Mouse (Mus musculus): ENCODE data around the gene Syap1. TPM values are rescaled to one million over a fixed set of nuclear protein-coding genes. Genes with fewer than 3 reads are reported as not detected.
A peak's percentile ranks its signal among the peaks of the same experiment; 100 is the strongest.

The Syap1 gene
- polyA plus RNA-seq (2015; fragmentation: Nextera tagmentation; extraction: Ambion mirVana) = 31.3 and 35.1 TPM in 2 replicates

- Histone ChIP-seq H3K27ac (ENCODE audit: low read length) (peak within 1 kb of the TSS; percentile 57), H3K4me1 (ENCODE audit: control insufficient read depth, insufficient read depth, low read length) (no peaks in the 10 kb centered on the region), H3K27me3 (replicated peaks; ENCODE audit: control insufficient read depth, insufficient read depth, low read length) (no peaks in the 10 kb centered on the region), H3K36me3 (ENCODE audit: control insufficient read depth, insufficient read depth, low read length) (no peaks in the 10 kb centered on the region), H3K4me3 (ENCODE audit: low read length) (peak within 1 kb of the TSS; percentile 70), H3K9me3 (ENCODE audit: control insufficient read depth, low read length) (no peaks in the 10 kb centered on the region), H3K9ac (ENCODE audit: low read depth, low read length) (peak within 1 kb of the TSS; percentile 82), H3K4me2 (ENCODE audit: low read depth, low read length) (peak within 1 kb of the TSS; percentile 58)
- peak; percentile 96 for ATAC-seq
- whole genome bisulfite sequencing = 14% methylated on average over 43 of the region's 47 CpGs
Observed at GRCm38 (mm10) chrX:162887931-162888511, at the start of gene Syap1. Syap1 (minus strand) TSS chrX:162888447.

GRCm38 (mm10) chrX:162931467-162931866 lies 43.2 kb upstream of the Syap1 start:
- H3K9ac ChIP-seq (ENCODE audit: low read depth, low read length) = no peak overlapping the region
- no peak overlapping the region for H3K4me2 ChIP-seq (ENCODE audit: low read depth, low read length)
- H3K27ac ChIP-seq (ENCODE audit: low read length) = no peak overlapping the region
- H3K4me3 ChIP-seq (ENCODE audit: low read length) = no peak overlapping the region
- 86% methylated on average over 2 of the region's 2 CpGs for WGBS
- H3K9me3 ChIP-seq (ENCODE audit: control insufficient read depth, low read length) = no peaks in the 10 kb centered on the region
- no peaks in the 10 kb centered on the region for H3K4me1 ChIP-seq (ENCODE audit: control insufficient read depth, insufficient read depth, low read length)
- H3K27me3 ChIP-seq (replicated peaks; ENCODE audit: control insufficient read depth, insufficient read depth, low read length) = no peaks in the 10 kb centered on the region
- H3K36me3 ChIP-seq (ENCODE audit: control insufficient read depth, insufficient read depth, low read length) = no peaks in the 10 kb centered on the region; the same call in 1 of the 2 replicates
- ATAC-seq = no peak

GRCm38 (mm10) chrX:162921487-162922125 lies 33.4 kb upstream of the Syap1 start:
- no peaks in the 10 kb centered on the region for H3K27me3 ChIP-seq (replicated peaks; ENCODE audit: control insufficient read depth, insufficient read depth, low read length)
- H3K9ac ChIP-seq (ENCODE audit: low read depth, low read length) = no peak overlapping the region
- ATAC-seq = no peak
- H3K4me1 ChIP-seq (ENCODE audit: control insufficient read depth, insufficient read depth, low read length) = no peaks in the 10 kb centered on the region
- no peak overlapping the region for H3K4me3 ChIP-seq (ENCODE audit: low read length)
- H3K4me2 ChIP-seq (ENCODE audit: low read depth, low read length) = no peak overlapping the region
- 69% methylated on average over 8 of the region's 8 CpGs for WGBS
- H3K36me3 ChIP-seq (ENCODE audit: control insufficient read depth, insufficient read depth, low read length) = no peaks in the 10 kb centered on the region
- no peak overlapping the region for H3K27ac ChIP-seq (ENCODE audit: low read length)
- no peaks in the 10 kb centered on the region for H3K9me3 ChIP-seq (ENCODE audit: control insufficient read depth, low read length)

DNA sequence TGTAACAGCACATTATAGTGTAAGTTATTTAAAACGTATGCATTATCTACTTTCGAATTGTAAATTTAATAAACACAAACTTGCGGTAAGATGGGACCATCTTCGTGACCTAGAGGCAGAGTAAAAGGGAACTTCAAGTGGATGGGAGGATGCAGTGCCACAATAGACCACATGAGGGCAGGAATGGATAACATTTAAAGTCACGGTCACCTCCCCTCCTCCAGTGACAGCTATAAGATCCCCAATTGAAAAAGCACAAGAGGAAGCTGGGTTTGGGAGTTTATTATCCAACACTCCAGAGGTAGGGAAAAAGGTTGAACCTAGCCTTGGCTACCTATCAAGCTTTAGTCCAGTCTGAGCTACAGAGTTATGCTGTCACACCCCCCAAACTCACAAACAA lies 27.4 kb upstream of the Syap1 start:
- Histone ChIP-seq H3K4me2 (ENCODE audit: low read depth, low read length) (no peak overlapping the region), H3K4me1 (ENCODE audit: control insufficient read depth, insufficient read depth, low read length) (no peaks in the 10 kb centered on the region), H3K36me3 (ENCODE audit: control insufficient read depth, insufficient read depth, low read length) (peaks cover 3% of the 10 kb centered on the region; the same call in 1 of the 2 replicates), H3K4me3 (ENCODE audit: low read length) (no peak overlapping the region), H3K9ac (ENCODE audit: low read depth, low read length) (no peak overlapping the region), H3K9me3 (ENCODE audit: control insufficient read depth, low read length) (no peaks in the 10 kb centered on the region), H3K27ac (ENCODE audit: low read length) (no peak overlapping the region), H3K27me3 (replicated peaks; ENCODE audit: control insufficient read depth, insufficient read depth, low read length) (no peaks in the 10 kb centered on the region)
- ATAC-seq = no peak
- WGBS = 35% methylated on average over 5 of the region's 5 CpGs

GRCm38 (mm10) chrX:162913651-162914050 lies 25.4 kb upstream of the Syap1 start:
- ATAC-seq = no peak
- Histone ChIP-seq H3K27ac (ENCODE audit: low read length) (no peak overlapping the region), H3K4me2 (ENCODE audit: low read depth, low read length) (no peak overlapping the region), H3K4me3 (ENCODE audit: low read length) (no peak overlapping the region), H3K4me1 (ENCODE audit: control insufficient read depth, insufficient read depth, low read length) (no peaks in the 10 kb centered on the region), H3K36me3 (ENCODE audit: control insufficient read depth, insufficient read depth, low read length) (peaks cover 4% of the 10 kb centered on the region; the same call in 1 of the 2 replicates), H3K9me3 (ENCODE audit: control insufficient read depth, low read length) (no peaks in the 10 kb centered on the region), H3K9ac (ENCODE audit: low read depth, low read length) (no peak overlapping the region), H3K27me3 (replicated peaks; ENCODE audit: control insufficient read depth, insufficient read depth, low read length) (no peaks in the 10 kb centered on the region)
- WGBS = 96% methylated on average over 3 of the region's 3 CpGs

DNA sequence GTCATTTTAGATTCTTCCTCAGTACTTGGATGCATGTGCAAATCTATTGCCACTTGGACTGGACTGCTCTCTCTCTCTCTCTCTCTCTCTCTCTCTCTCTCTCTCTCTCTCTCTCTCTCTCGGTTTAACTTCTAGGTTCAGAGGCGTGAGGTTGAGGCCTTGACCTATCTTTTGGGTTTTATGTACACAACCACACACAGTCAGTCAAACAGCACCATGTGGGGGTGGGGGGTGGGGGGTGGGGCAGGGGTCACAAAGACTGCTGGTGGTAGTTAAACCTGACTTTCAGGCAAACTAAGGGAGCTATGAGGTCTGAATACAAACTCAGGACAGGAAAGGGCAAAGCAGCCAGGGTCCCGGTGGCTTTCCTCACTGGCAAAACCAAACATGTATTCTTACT lies 19.3 kb upstream of the Syap1 start:
- H3K27ac ChIP-seq (ENCODE audit: low read length) = no peak overlapping the region
- H3K4me2 ChIP-seq (ENCODE audit: low read depth, low read length) = no peak overlapping the region
- H3K36me3 ChIP-seq (ENCODE audit: control insufficient read depth, insufficient read depth, low read length) = peaks cover 4% of the 10 kb centered on the region; the same call in 1 of the 2 replicates
- no peak overlapping the region for H3K9ac ChIP-seq (ENCODE audit: low read depth, low read length)
- no peaks in the 10 kb centered on the region for H3K9me3 ChIP-seq (ENCODE audit: control insufficient read depth, low read length)
- H3K4me3 ChIP-seq (ENCODE audit: low read length) = no peak overlapping the region
- 68% methylated on average over 3 of the region's 3 CpGs for WGBS
- no peaks in the 10 kb centered on the region for H3K27me3 ChIP-seq (replicated peaks; ENCODE audit: control insufficient read depth, insufficient read depth, low read length)
- ATAC-seq = no peak
- H3K4me1 ChIP-seq (ENCODE audit: control insufficient read depth, insufficient read depth, low read length) = no peaks in the 10 kb centered on the region

DNA sequence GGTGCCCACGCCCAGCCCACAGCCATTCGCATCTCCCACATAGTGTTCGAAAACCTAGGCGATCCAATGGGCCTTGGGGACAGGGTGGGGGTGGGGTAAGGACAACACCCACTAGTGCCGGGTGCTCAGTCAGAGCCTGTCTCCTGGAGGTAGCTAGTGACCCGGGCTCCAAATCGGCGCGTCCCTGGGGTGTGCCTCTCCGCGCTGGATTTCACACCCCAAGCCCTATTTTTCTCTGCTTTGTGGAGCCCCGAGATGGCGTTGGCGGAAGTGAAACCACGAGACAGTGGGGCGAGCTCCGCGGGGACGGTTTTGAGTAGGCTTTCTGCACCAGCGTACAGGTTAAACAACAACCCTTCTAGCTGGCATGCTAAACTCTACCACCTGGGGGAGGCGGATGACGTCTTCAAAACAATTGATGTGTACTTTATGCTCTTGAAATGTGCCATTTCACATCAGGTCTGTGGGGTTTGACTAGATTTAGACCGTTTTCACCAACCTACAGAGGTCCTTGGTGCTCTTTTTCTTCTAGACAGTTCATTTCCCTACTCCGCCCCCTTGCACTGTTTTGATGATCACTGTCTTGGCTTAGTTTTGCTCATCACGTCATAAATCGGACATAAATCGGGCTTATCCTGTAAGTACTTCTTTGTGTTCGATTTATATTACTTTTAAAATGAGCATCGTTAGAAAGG lies 13.9 kb upstream of the Syap1 start:
- H3K9ac ChIP-seq (ENCODE audit: low read depth, low read length) = peak overlapping the region; percentile 78
- peak overlapping the region; percentile 57 for H3K4me2 ChIP-seq (ENCODE audit: low read depth, low read length)
- no peaks in the 10 kb centered on the region for H3K9me3 ChIP-seq (ENCODE audit: control insufficient read depth, low read length)
- H3K4me1 ChIP-seq (ENCODE audit: control insufficient read depth, insufficient read depth, low read length) = no peaks in the 10 kb centered on the region
- 19% methylated on average over 29 of the region's 29 CpGs for WGBS
- H3K36me3 ChIP-seq (ENCODE audit: control insufficient read depth, insufficient read depth, low read length) = no peaks in the 10 kb centered on the region
- ATAC-seq = peak; percentile 86
- peak overlapping the region; percentile 56 for H3K4me3 ChIP-seq (ENCODE audit: low read length)
- peak overlapping the region; percentile 80 for H3K27ac ChIP-seq (ENCODE audit: low read length)
- H3K27me3 ChIP-seq (replicated peaks; ENCODE audit: control insufficient read depth, insufficient read depth, low read length) = no peaks in the 10 kb centered on the region

- Histone ChIP-seq H3K27ac (ENCODE audit: low read length) (peak overlapping the region; percentile 80), H3K4me3 (ENCODE audit: low read length) (peak overlapping the region; percentile 56), H3K9ac (ENCODE audit: low read depth, low read length) (peak overlapping the region; percentile 78), H3K4me1 (ENCODE audit: control insufficient read depth, insufficient read depth, low read length) (no peaks in the 10 kb centered on the region), H3K4me2 (ENCODE audit: low read depth, low read length) (peak overlapping the region; percentile 57), H3K36me3 (ENCODE audit: control insufficient read depth, insufficient read depth, low read length) (no peaks in the 10 kb centered on the region), H3K27me3 (replicated peaks; ENCODE audit: control insufficient read depth, insufficient read depth, low read length) (no peaks in the 10 kb centered on the region), H3K9me3 (ENCODE audit: control insufficient read depth, low read length) (no peaks in the 10 kb centered on the region)
- peak; percentile 93 for ATAC-seq
- 12% methylated on average over 24 of the region's 25 CpGs for WGBS
Observed at GRCm38 (mm10) chrX:162901371-162902039, 13.3 kb upstream of the Syap1 start.

GRCm38 (mm10) chrX:162900938-162901337 lies 12.7 kb upstream of the Syap1 start, which contains the start of gene Ctps2:
Ctps2 (plus strand) TSS chrX:162901238.
- H3K4me3 ChIP-seq (ENCODE audit: low read length) = peak within 1 kb of the TSS; percentile 56
- H3K9ac ChIP-seq (ENCODE audit: low read depth, low read length) = peak within 1 kb of the TSS; percentile 78
- no peaks in the 10 kb centered on the region for H3K36me3 ChIP-seq (ENCODE audit: control insufficient read depth, insufficient read depth, low read length)
- peak within 1 kb of the TSS; percentile 57 for H3K4me2 ChIP-seq (ENCODE audit: low read depth, low read length)
- ATAC-seq = no peak
- no peaks in the 10 kb centered on the region for H3K4me1 ChIP-seq (ENCODE audit: control insufficient read depth, insufficient read depth, low read length)
- H3K27me3 ChIP-seq (replicated peaks; ENCODE audit: control insufficient read depth, insufficient read depth, low read length) = no peaks in the 10 kb centered on the region
- no peaks in the 10 kb centered on the region for H3K9me3 ChIP-seq (ENCODE audit: control insufficient read depth, low read length)
- peak within 1 kb of the TSS; percentile 80 for H3K27ac ChIP-seq (ENCODE audit: low read length)
- WGBS = 25% methylated on average over 4 of the region's 4 CpGs
